Mouse (Mus musculus): Measurements from ENCODE around the gene Tma7. TPM values are rescaled to one million over a fixed set of nuclear protein-coding genes. Genes with fewer than 3 reads are reported as not detected.

The Tma7 gene
- polyA plus RNA-seq, 1 experiment from 2014 or later, result 585 TPM

GRCm38 (mm10) chr9:109051011-109051501, 31.3 kb downstream of the Tma7 start:
- no peaks in the 10 kb centered on the region; the same call in 1 of the 2 replicates for H3K36me3 ChIP-seq (ENCODE audit: control insufficient read depth, insufficient read depth, low read length)
- H3K4me1 ChIP-seq (ENCODE audit: control insufficient read depth, insufficient read depth, low read length), result peaks cover 10% of the 10 kb centered on the region
- no peaks in the 10 kb centered on the region for H3K27me3 ChIP-seq (ENCODE audit: control insufficient read depth, insufficient read depth, low read length)
- H3K9me3 ChIP-seq (replicated peaks; ENCODE audit: control insufficient read depth, low read length), result no peaks in the 10 kb centered on the region
- H3K4me2 ChIP-seq (ENCODE audit: low read depth, low read length), result no peak overlapping the region
- no peak overlapping the region for H3K9ac ChIP-seq (ENCODE audit: low read length)
- no peak overlapping the region for H3K27ac ChIP-seq (ENCODE audit: low read length)
- 91% methylated on average over 13 of the region's 13 CpGs for WGBS
- H3K4me3 ChIP-seq (replicated peaks; ENCODE audit: low read length), result no peak overlapping the region
- ATAC-seq (ENCODE audit: insufficient read depth, low FRiP score), result no peak

DNA sequence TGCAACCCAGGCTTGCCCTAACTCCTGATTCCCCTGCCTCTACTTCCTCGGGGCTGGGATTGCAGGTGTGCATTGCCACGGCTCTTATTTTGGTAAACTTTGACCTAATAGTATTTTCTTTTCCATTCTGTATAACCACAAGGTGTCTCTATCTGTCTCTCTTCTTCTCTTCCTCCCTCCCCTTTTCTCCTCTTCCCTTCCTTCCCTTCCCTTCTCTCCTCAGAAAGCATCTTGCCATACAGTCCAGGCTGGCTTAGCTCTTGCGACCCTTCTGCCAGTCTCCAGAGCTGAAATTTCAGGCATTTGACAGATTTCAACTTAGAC, 31.8 kb downstream of the Tma7 start:
- no peak overlapping the region for H3K4me2 ChIP-seq (ENCODE audit: low read depth, low read length)
- H3K4me1 ChIP-seq (ENCODE audit: control insufficient read depth, insufficient read depth, low read length), result peaks cover 10% of the 10 kb centered on the region
- no peak overlapping the region for H3K27ac ChIP-seq (ENCODE audit: low read length)
- no peaks in the 10 kb centered on the region for H3K36me3 ChIP-seq (ENCODE audit: control insufficient read depth, insufficient read depth, low read length)
- H3K9me3 ChIP-seq (replicated peaks; ENCODE audit: control insufficient read depth, low read length), result no peaks in the 10 kb centered on the region
- no peak overlapping the region for H3K4me3 ChIP-seq (replicated peaks; ENCODE audit: low read length)
- no peaks in the 10 kb centered on the region for H3K27me3 ChIP-seq (ENCODE audit: control insufficient read depth, insufficient read depth, low read length)
- H3K9ac ChIP-seq (ENCODE audit: low read length), result no peak overlapping the region
- no peak for ATAC-seq (ENCODE audit: insufficient read depth, low FRiP score)
- 72% methylated on average over 3 of the region's 3 CpGs for WGBS

GRCm38 (mm10) chr9:109049996-109050673, 32.3 kb downstream of the Tma7 start:
- 84% methylated on average over 9 of the region's 9 CpGs for WGBS
- ATAC-seq (ENCODE audit: insufficient read depth, low FRiP score), result no peak

GRCm38 (mm10) chr9:109049316-109049715, 33.1 kb downstream of the Tma7 start:
- Histone ChIP-seq H3K4me2 (ENCODE audit: low read depth, low read length) (no peak overlapping the region), H3K9ac (ENCODE audit: low read length) (no peak overlapping the region), H3K36me3 (ENCODE audit: control insufficient read depth, insufficient read depth, low read length) (no peaks in the 10 kb centered on the region), H3K27me3 (ENCODE audit: control insufficient read depth, insufficient read depth, low read length) (no peaks in the 10 kb centered on the region), H3K4me1 (ENCODE audit: control insufficient read depth, insufficient read depth, low read length) (peaks cover 2% of the 10 kb centered on the region), H3K4me3 (replicated peaks; ENCODE audit: low read length) (no peak overlapping the region), H3K27ac (ENCODE audit: low read length) (no peak overlapping the region), H3K9me3 (replicated peaks; ENCODE audit: control insufficient read depth, low read length) (no peaks in the 10 kb centered on the region)
- no peak for ATAC-seq (ENCODE audit: insufficient read depth, low FRiP score)
- WGBS, result 77% methylated on average over 7 of the region's 7 CpGs

More at GRCm38 (mm10) chr9:109049996-109050673, 32.3 kb downstream of the Tma7 start:
- Histone ChIP-seq H3K9ac (ENCODE audit: low read length) (no peak overlapping the region), H3K9me3 (replicated peaks; ENCODE audit: control insufficient read depth, low read length) (no peaks in the 10 kb centered on the region), H3K27ac (ENCODE audit: low read length) (no peak overlapping the region), H3K36me3 (ENCODE audit: control insufficient read depth, insufficient read depth, low read length) (no peaks in the 10 kb centered on the region), H3K4me3 (replicated peaks; ENCODE audit: low read length) (no peak overlapping the region), H3K4me1 (ENCODE audit: control insufficient read depth, insufficient read depth, low read length) (peaks cover 6% of the 10 kb centered on the region), H3K27me3 (ENCODE audit: control insufficient read depth, insufficient read depth, low read length) (no peaks in the 10 kb centered on the region), H3K4me2 (ENCODE audit: low read depth, low read length) (no peak overlapping the region)

DNA sequence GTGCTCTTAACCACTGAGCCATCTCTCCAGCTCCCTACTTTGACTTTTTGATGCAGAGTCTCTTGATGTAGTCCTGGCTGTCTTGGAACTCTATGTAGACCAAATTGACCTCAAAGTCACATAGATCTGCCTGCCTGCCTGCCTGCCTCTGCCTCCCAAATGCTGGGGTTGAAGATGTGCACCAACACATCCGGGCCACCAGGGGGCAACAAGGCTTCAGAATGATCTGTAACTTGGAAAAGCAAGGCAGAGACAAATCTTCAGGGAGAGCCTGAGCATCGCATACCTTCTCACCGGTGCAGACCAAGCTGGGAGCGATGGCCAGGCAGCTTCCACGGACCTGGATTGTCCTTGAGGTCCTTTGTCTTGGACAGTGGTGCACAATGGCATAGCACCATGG, 36.1 kb downstream of the Tma7 start:
- Histone ChIP-seq H3K27ac (ENCODE audit: low read length) (no peak overlapping the region), H3K9me3 (replicated peaks; ENCODE audit: control insufficient read depth, low read length) (no peaks in the 10 kb centered on the region), H3K27me3 (ENCODE audit: control insufficient read depth, insufficient read depth, low read length) (no peaks in the 10 kb centered on the region), H3K9ac (ENCODE audit: low read length) (no peak overlapping the region), H3K36me3 (ENCODE audit: control insufficient read depth, insufficient read depth, low read length) (no peaks in the 10 kb centered on the region), H3K4me3 (replicated peaks; ENCODE audit: low read length) (no peak overlapping the region), H3K4me1 (ENCODE audit: control insufficient read depth, insufficient read depth, low read length) (no peaks in the 10 kb centered on the region), H3K4me2 (ENCODE audit: low read depth, low read length) (no peak overlapping the region)
- no peak for ATAC-seq (ENCODE audit: insufficient read depth, low FRiP score)
- 43% methylated on average over 5 of the region's 5 CpGs for WGBS

GRCm38 (mm10) chr9:109041351-109041750, 41.0 kb downstream of the Tma7 start:
- H3K9ac ChIP-seq (ENCODE audit: low read length), result no peak overlapping the region; the same call in 1 of the 2 replicates
- H3K4me2 ChIP-seq (ENCODE audit: low read depth, low read length), result peak overlapping the region; percentile 71; the same call in 1 of the 2 replicates
- 47% methylated on average over 7 of the region's 7 CpGs for WGBS
- no peak for ATAC-seq (ENCODE audit: insufficient read depth, low FRiP score)
- peaks cover 17% of the 10 kb centered on the region for H3K4me1 ChIP-seq (ENCODE audit: control insufficient read depth, insufficient read depth, low read length)
- peak overlapping the region; percentile 44 for H3K27ac ChIP-seq (ENCODE audit: low read length)
- no peaks in the 10 kb centered on the region for H3K9me3 ChIP-seq (replicated peaks; ENCODE audit: control insufficient read depth, low read length)
- H3K36me3 ChIP-seq (ENCODE audit: control insufficient read depth, insufficient read depth, low read length), result no peaks in the 10 kb centered on the region
- H3K27me3 ChIP-seq (ENCODE audit: control insufficient read depth, insufficient read depth, low read length), result no peaks in the 10 kb centered on the region
- H3K4me3 ChIP-seq (replicated peaks; ENCODE audit: low read length), result peak overlapping the region; percentile 10; the same call in 1 of the 2 replicates

DNA sequence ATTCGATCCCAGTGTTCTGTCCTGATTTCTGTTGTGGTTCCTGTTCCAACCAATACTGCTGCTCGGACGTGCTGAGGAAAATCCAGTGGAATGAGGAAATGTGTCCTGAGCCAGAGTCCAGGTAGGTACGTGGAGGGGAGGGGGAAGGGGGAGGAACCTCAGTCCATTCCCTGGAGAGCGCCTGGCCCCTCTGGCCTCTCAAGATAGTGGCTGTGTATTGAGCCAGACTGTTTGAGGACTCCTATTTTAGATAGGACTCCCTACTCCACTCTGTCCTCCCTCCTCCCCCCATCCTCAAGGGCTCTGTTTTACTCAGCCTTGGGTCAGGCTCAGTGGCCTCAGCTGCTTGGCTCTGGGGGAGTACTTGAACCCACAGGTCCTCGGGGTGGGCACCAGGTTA, 41.5 kb downstream of the Tma7 start:
- WGBS, result 48% methylated on average over 6 of the region's 6 CpGs
- no peaks in the 10 kb centered on the region for H3K9me3 ChIP-seq (replicated peaks; ENCODE audit: control insufficient read depth, low read length)
- H3K27ac ChIP-seq (ENCODE audit: low read length), result peak overlapping the region; percentile 66
- peak overlapping the region; percentile 71 for H3K4me2 ChIP-seq (ENCODE audit: low read depth, low read length)
- H3K27me3 ChIP-seq (ENCODE audit: control insufficient read depth, insufficient read depth, low read length), result no peaks in the 10 kb centered on the region
- no peaks in the 10 kb centered on the region for H3K36me3 ChIP-seq (ENCODE audit: control insufficient read depth, insufficient read depth, low read length)
- peak overlapping the region; percentile 10; the same call in 1 of the 2 replicates for H3K4me3 ChIP-seq (replicated peaks; ENCODE audit: low read length)
- H3K4me1 ChIP-seq (ENCODE audit: control insufficient read depth, insufficient read depth, low read length), result peaks cover 17% of the 10 kb centered on the region
- H3K9ac ChIP-seq (ENCODE audit: low read length), result peak overlapping the region; percentile 37
- peak; percentile 87 for ATAC-seq (ENCODE audit: insufficient read depth, low FRiP score)

DNA sequence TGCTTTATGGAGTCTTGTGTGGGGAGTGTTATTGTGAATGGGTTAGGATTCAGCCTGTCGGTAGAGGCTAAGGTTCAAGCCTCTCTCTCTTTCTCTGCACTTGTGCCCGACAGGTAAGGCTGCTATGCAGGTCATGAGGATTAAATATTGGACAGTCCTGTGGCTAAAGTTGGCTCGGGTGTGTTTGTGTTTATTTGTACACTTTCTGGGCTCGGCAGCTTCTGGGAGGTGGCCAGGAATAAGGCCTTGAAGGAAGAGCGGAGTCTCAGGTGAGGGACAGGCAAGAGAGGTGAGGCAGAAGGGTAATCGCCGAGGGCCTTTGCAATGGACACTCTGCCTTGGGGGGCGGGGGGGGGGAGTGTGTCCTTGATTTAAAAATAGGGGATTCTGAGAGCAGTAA, 42.2 kb downstream of the Tma7 start:
- ATAC-seq (ENCODE audit: insufficient read depth, low FRiP score), result no peak
- H3K36me3 ChIP-seq (ENCODE audit: control insufficient read depth, insufficient read depth, low read length), result no peaks in the 10 kb centered on the region
- H3K4me1 ChIP-seq (ENCODE audit: control insufficient read depth, insufficient read depth, low read length), result peaks cover 17% of the 10 kb centered on the region
- H3K9ac ChIP-seq (ENCODE audit: low read length), result peak overlapping the region; percentile 37; the same call in 1 of the 2 replicates
- peak overlapping the region; percentile 71 for H3K4me2 ChIP-seq (ENCODE audit: low read depth, low read length)
- no peaks in the 10 kb centered on the region for H3K27me3 ChIP-seq (ENCODE audit: control insufficient read depth, insufficient read depth, low read length)
- H3K4me3 ChIP-seq (replicated peaks; ENCODE audit: low read length), result peak overlapping the region; percentile 10; the same call in 1 of the 2 replicates
- H3K27ac ChIP-seq (ENCODE audit: low read length), result peak overlapping the region; percentile 66
- H3K9me3 ChIP-seq (replicated peaks; ENCODE audit: control insufficient read depth, low read length), result no peaks in the 10 kb centered on the region
- 73% methylated on average over 8 of the region's 8 CpGs for WGBS

GRCm38 (mm10) chr9:109039681-109040080, 42.7 kb downstream of the Tma7 start:
- Histone ChIP-seq H3K9ac (ENCODE audit: low read length) (peak overlapping the region; percentile 90), H3K36me3 (ENCODE audit: control insufficient read depth, insufficient read depth, low read length) (no peaks in the 10 kb centered on the region), H3K4me3 (replicated peaks; ENCODE audit: low read length) (peak overlapping the region; percentile 82), H3K9me3 (replicated peaks; ENCODE audit: control insufficient read depth, low read length) (no peaks in the 10 kb centered on the region), H3K27ac (ENCODE audit: low read length) (peak overlapping the region; percentile 84; the same call in 1 of the 2 replicates), H3K4me1 (ENCODE audit: control insufficient read depth, insufficient read depth, low read length) (peaks cover 17% of the 10 kb centered on the region), H3K4me2 (ENCODE audit: low read depth, low read length) (peak overlapping the region; percentile 71), H3K27me3 (ENCODE audit: control insufficient read depth, insufficient read depth, low read length) (no peaks in the 10 kb centered on the region)
- 80% methylated on average over 4 of the region's 4 CpGs for WGBS
- ATAC-seq (ENCODE audit: insufficient read depth, low FRiP score), result no peak
